Mouse (Mus musculus): Measurements from ENCODE around the gene Osbpl10.
"Not testable (repeated sequence)": the region's sequence is repeated elsewhere in the genome, so short reads cannot be mapped to it uniquely, and the experiment has no call there.

Osbpl10 gene

DNA sequence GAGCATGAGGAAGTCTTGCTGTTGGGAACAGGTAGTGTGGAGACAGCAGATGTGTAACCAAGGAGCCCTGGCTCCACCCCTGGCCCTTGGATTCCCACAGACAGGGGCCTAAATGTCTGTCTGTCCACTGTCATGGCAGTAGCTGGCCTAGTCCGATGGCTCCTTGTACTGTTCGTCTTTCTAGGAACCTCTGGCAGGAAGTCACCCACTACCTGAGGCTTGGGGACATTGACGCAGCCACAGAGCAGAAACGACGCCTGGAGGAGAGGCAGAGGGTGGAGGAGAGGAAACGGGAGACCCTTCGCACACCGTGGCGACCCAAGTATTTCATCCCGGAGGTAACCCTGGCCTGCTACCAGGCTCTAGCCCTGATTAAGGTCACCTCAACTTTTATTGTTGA lies 251.3 kb downstream of the Osbpl10 start:
- DNase-seq = no peak

GRCm38 (mm10) chr9:115230141-115230540 lies 251.8 kb downstream of the Osbpl10 start:
- DNase-seq = no peak

DNA sequence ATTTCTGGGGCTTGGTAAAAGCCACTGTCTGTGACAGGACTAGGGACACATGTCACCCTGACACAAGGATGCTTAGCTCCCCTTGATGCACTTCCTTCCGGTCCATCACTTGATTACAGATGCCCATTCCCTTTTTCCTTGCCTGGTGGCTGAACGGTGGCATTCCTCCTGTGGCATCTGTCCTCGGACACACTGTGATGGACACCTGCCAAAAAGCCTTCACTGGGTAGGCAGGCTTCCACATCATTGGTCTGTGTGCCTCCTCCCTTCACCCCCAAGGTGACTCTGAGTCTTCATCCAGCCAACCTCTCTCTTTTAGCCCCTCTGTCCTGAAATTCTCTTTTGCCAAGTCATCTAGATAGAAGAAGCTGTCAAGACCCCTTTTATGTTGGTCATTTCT lies 253.1 kb downstream of the Osbpl10 start:
- no peak for DNase-seq

DNA sequence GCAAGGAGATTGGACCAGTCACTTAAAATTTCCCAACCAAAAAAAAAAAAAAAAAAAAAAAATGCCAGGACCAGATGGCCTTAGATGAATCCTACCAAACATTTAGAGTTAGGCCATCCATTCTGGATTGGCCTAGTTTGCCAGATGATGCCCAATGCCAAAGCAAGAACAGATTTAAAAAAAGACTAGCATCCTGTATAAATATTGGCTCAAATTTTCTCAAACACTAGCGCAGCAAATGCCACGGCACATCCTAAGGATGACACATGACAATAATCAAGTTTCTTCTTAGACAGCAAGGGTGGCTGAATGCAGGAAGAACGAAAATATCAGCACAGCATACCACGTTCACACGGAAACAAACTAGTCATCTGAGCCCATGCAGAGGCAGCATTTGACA lies 255.4 kb downstream of the Osbpl10 start:
- DNase-seq = no peak

- DNase-seq = no peak
Observed at GRCm38 (mm10) chr9:115234561-115234960, 256.2 kb downstream of the Osbpl10 start.

DNA sequence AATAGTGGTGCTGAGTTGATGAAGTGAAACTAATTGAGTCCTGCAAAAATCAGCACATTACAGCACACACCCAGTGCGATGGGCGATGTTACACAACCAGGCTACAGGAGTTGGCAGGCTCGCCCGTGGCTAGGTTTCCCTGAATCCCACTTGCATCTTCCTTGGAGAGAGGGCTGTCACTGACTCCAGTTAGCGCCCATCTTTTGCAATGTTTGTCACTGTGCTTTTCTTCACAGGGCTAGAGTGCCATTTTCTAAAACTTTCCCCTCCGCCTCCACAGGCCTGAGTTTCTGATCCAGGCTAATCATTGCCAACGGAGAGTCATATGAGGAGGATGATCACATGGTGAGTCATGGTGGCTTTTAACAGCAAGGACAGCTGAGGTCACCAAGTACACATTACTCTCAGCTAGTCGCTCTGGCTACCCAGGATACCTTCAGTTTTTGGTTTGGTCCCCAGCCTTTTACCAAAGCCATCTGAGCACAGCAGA lies 258.0 kb downstream of the Osbpl10 start:
- peak; percentile 47 for DNase-seq

DNA sequence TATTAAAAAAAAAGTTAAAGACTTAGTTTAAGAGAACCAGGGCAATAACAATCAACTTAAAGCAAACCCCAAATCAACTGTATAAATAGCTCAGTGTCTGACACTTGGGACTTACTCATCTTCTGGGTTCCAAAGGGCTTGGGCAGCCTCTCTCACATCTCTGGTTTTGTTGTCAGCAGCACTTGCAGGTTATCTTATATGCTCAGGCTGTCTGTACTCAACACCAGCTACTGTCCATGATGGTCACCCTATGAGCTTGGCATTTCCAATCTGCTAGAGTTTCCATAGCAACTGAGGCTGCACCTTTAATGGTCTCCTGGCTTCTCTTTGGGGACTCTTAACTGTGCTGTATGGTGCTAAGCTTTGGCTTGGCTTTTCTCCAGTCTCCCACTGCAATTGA lies 259.6 kb downstream of the Osbpl10 start:
- DNase-seq = no peak

- no peak for DNase-seq
Observed at GRCm38 (mm10) chr9:115239861-115240260, 261.5 kb downstream of the Osbpl10 start.

DNA sequence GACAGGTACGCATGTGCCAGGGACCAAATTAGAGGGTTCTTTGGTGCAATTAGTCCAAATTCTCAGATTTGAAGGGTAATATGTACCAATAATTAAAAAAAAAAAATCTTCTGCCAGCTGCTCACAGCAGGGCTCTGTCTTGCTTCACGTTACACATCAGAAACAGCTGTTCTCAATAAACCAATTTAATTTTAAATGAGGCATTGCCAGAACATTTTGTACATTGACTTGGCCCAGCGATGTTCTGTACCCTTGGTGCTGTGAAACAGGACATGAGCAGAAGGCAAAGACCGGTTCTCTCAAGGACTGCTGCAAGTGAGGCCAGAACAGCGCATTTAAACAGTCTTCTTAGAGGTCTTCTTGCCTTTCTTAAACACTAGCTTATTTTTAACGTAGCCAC lies 265.3 kb downstream of the Osbpl10 start:
- DNase-seq = peak; percentile 59

DNA sequence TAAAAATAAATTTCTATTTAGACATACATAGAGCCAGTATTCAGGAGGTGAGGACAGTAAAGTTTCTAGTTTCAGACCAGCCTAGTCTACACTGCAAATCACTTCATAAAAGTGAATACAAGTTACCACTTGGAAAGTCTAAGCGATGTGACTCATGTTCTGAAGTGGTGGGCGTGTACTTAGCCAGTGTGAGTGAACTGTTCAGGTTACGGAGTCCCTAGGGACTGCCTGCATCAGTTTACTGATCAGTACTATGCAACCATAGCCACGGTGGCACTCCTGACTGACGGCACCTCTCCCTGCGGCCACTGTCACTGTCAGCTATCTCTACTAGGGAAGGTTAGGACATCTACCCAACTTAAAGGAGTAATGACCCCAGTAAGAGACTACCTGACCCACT lies 266.7 kb downstream of the Osbpl10 start:
- DNase-seq = peak; percentile 91

GRCm38 (mm10) chr9:115249145-115249544 lies 270.8 kb downstream of the Osbpl10 start:
- DNase-seq = no peak

GRCm38 (mm10) chr9:115257733-115258286 lies 279.4 kb downstream of the Osbpl10 start:
- no peak for DNase-seq

DNA sequence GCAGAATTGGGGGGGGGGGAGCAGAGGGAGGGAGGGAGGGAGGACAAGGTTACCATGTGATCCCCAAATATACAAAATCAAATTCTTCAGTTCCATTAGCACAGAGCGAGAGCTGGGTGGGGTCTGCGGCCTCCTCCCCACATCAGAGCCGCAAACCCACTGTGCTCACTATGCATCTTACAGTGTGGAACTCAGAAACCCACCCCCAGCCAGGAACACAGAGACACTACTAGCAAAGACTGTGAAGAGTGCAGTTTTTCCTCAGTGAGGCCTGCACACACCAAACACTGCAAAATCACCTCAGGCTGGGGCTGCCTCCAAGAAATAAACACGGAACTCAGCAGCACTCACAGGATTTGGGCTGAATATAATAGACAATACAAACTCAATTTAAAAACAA lies 281.5 kb downstream of the Osbpl10 start:
- DNase-seq = no peak

DNA sequence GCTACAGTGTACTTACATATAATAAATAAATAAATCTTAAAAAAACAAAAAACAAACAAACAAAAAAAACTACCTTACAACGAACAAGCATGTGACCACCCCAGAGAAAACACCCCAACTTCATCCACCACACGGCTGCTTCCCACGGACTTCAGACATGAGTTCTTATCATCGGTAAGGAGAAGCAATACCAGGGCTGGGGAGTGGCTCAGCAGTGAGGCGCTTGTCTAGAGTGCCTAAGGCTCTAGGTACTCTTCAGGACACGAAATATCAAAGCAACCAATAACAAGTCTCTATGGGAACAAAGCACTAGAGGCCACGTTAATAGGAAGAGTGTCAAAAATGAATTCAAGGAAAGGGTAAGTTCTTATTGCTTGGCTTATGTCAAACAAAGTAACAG lies 282.1 kb downstream of the Osbpl10 start:
- DNase-seq = no peak

GRCm38 (mm10) chr9:115261456-115261855 lies 283.1 kb downstream of the Osbpl10 start:
- DNase-seq = peak; percentile 47

DNA sequence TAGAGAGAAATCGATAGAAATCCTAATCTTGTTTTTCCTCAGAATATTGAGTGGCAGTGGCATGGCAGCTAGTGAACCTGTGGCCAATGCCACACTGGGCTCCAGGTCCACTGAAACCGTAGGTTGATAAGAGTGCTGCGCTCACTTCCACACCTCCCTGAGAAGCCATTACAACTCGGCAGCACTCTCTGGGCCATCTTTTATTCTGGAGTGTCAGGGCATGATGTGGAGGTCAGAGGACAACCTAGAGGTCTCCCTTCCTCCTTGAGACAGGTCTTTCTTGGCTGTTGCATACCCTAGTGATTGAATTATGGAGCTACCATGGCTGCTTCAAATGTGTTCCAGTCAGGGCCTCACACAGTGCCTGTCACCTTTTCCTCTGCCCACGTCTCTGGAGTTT lies 283.5 kb downstream of the Osbpl10 start:
- DNase-seq = no peak

DNA sequence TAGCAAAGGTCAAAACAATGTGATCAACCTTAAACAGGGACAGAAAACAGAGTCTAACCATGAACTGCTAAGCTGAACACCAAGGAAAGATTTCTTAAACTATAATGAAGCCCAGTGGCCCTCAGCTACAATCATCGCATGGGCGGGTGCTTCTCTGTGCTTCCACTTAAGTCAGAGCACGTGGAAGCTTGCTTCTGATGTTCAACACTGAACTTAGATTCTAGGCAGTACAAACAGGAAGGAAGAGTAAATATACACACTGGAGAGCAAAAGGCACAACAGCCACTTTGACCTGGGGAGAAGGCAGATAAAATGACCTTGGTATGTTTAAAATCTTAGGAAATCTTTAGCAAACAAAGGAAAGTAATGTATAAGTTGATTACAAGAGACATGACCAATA lies 293.2 kb downstream of the Osbpl10 start:
- peak; percentile 23 for DNase-seq

GRCm38 (mm10) chr9:115272451-115272850 lies 294.1 kb downstream of the Osbpl10 start:
- not testable (repeated sequence) for DNase-seq

- peak; percentile 18 for DNase-seq
Observed at GRCm38 (mm10) chr9:115273095-115273649, 294.8 kb downstream of the Osbpl10 start.

GRCm38 (mm10) chr9:115274806-115275205 lies 296.4 kb downstream of the Osbpl10 start:
- no peak for DNase-seq

- DNase-seq = no peak
Observed at GRCm38 (mm10) chr9:115278641-115279040, 300.3 kb downstream of the Osbpl10 start.

All from lung, postnatal 36 days (tissue).